Mouse (Mus musculus) spleen, adult 2 months (tissue): ENCODE measurements around the gene Lao1.

Experiments
- CTCF ChIP-seq: fragments of 200-500 bp; IDR thresholded peaks from 2 replicates; pipeline ENCODE4 v1.5.1; 2011; ENCODE audit warnings: mild to moderate bottlenecking, inconsistent platforms; ENCODE audit not compliant: insufficient read depth, insufficient read length, insufficient replicate concordance; ENCODE audit errors: extremely low read depth
- POLR2A ChIP-seq: fragments of 200-500 bp; IDR thresholded peaks from 2 replicates; pipeline ENCODE4 v1.6.1; 2011; ENCODE audit warnings: low read depth, low read length, inconsistent platforms

DNA sequence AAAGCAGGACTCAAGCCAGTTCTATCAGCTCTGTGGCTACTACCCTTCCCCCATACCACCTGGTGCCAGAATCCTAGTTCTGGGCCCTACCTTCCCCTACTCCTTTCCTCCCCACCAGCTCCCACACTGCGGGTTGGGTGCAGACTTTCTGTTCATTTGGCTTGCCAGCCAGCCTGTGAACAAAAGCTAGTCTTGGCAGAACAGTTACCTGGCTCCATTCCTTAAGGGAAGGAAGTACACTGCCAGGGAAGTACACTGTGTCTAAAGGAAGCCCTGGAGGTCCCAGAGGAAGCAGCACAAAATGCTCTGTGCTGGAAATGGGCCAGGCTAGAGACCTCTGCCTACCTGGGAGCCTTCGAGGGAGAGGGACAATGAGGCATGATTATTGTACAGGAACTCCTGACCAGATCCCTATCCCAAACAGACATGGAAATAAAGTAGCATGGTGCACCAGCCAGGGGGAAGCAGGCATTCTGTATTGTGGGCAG is at the start of gene Lao1:
- TF ChIP-seq CTCF (no peak), POLR2A (no peak)
